ENCODE assay signal across 9 mouse cellular contexts in genomic region chr14:105542486-105543145, GRCm38 (mm10).
DNase-seq lines count a peak whose midpoint lies in the region; ATAC-seq and TF ChIP-seq lines count a peak whose summit lies in the region.
"Had no signal": no experiment of that assay in that cellular context is flagged by ENCODE, and none has a peak within 500 bp of the region (broad histone marks: within the 10 kb centered on the region; RNA-seq: fewer than 3 reads in every experiment).

No protein-coding gene starts in this region.

- intact Hi-C loops in heart, postnatal 36 days (cut with DNase I) = no loop called here

- TF ChIP-seq CTCF in brain, embryonic 14.5 days (IDR thresholded peaks at IDR 0.05; ENCODE audit: borderline replicate concordance, extremely low read depth, insufficient read depth, insufficient read length) = no peak

- no peaks in the 10 kb centered on the region for H3K9me3 ChIP-seq in heart, embryonic 14.5 days (ENCODE audit: control insufficient read depth, low read length)
- H3K9me3 ChIP-seq in embryonic facial prominence, embryonic 15.5 days (replicated peaks) = no peaks in the 10 kb centered on the region
- no peaks in the 10 kb centered on the region for H3K9me3 ChIP-seq in limb, embryonic 13.5 days

- 21% methylated on average over 15 of the region's 15 CpGs for WGBS in heart, embryonic 14.5 days
- WGBS in embryonic facial prominence, embryonic 15.5 days = 18% methylated on average over 15 of the region's 15 CpGs
- 26% methylated on average over 15 of the region's 15 CpGs for WGBS in limb, embryonic 13.5 days

- no peaks in the 10 kb centered on the region for H3K36me3 ChIP-seq in heart, embryonic 14.5 days (ENCODE audit: control insufficient read depth, insufficient read depth, low read length)
- H3K36me3 ChIP-seq in embryonic facial prominence, embryonic 15.5 days = no peaks in the 10 kb centered on the region
- no peaks in the 10 kb centered on the region for H3K36me3 ChIP-seq in limb, embryonic 13.5 days

- peaks cover 0 to 3% of the 10 kb centered on the region in 2 experiments; a peak in 1 of 4 replicates for H3K4me1 ChIP-seq in heart, embryonic 14.5 days (ENCODE audit: control insufficient read depth in 2 of 2, insufficient read depth in 2 of 2, low read length in 2 of 2)
- H3K4me1 ChIP-seq in embryonic facial prominence, embryonic 15.5 days = peaks cover 10% of the 10 kb centered on the region
- peaks cover 13% of the 10 kb centered on the region for H3K4me1 ChIP-seq in limb, embryonic 13.5 days

- H3K4me3 ChIP-seq in heart, embryonic 14.5 days (ENCODE audit: control insufficient read depth in 1 of 2, insufficient read depth in 1 of 2, low read depth in 1 of 2, low read length in 2 of 2) = peak overlapping the region in 1 of 2 experiments; percentile 29; a peak in 2 of 4 replicates
- peak overlapping the region; percentile 3 for H3K4me3 ChIP-seq in embryonic facial prominence, embryonic 15.5 days (replicated peaks)
- peak overlapping the region; percentile 10 for H3K4me3 ChIP-seq in limb, embryonic 13.5 days

- H3K4me2 ChIP-seq in heart, embryonic 14.5 days (ENCODE audit: low read length) = peak overlapping the region; percentile 35
- peak overlapping the region; percentile 42 for H3K4me2 ChIP-seq in embryonic facial prominence, embryonic 15.5 days (replicated peaks)
- peak overlapping the region; percentile 54 for H3K4me2 ChIP-seq in limb, embryonic 13.5 days (replicated peaks)

- 0 out of 2 replicates have a peak overlapping the region, but pooled peaks have one; percentile 2 for H3K9ac ChIP-seq in heart, embryonic 14.5 days (ENCODE audit: low read length)
- no peak overlapping the region for H3K9ac ChIP-seq in embryonic facial prominence, embryonic 15.5 days
- H3K9ac ChIP-seq in limb, embryonic 13.5 days = no peak overlapping the region

- no peak for TF ChIP-seq POLR2A in brain, embryonic 14.5 days (IDR thresholded peaks at IDR 0.05; ENCODE audit: borderline replicate concordance, extremely low read depth, insufficient read depth, insufficient read length, poor library complexity, severe bottlenecking)

- H3K27me3 ChIP-seq in heart, embryonic 14.5 days (ENCODE audit: control insufficient read depth, insufficient read depth, low read length) = no peaks in the 10 kb centered on the region
- no peaks in the 10 kb centered on the region for H3K27me3 ChIP-seq in embryonic facial prominence, embryonic 15.5 days
- 0 out of 2 replicates have a peak, but pooled peaks cover 3% of the 10 kb centered on the region for H3K27me3 ChIP-seq in limb, embryonic 13.5 days

- no peak for ATAC-seq in heart, embryonic 14.5 days (ENCODE audit: insufficient number of reproducible peaks, insufficient read depth, low FRiP score, low read depth)
- ATAC-seq in embryonic facial prominence, embryonic 15.5 days (ENCODE audit: insufficient number of reproducible peaks, low FRiP score, low TSS enrichment, low read depth) = no peak
- ATAC-seq in limb, embryonic 13.5 days (ENCODE audit: low FRiP score, low read depth) = no peak
- ATAC-seq in megakaryocyte-erythroid progenitor cell, adult 5-6 weeks (replicated peaks; ENCODE audit: low FRiP score, low TSS enrichment, poor library complexity, severe bottlenecking) = no peak

- DNase-seq in heart, postnatal 36 days = no peak
- peak; percentile 84 for DNase-seq in brain, embryonic 14.5 days (ENCODE audit: low read depth)
- DNase-seq in ovary, postnatal 10 days (ENCODE audit: low spot score) = no peak
- DNase-seq in left cerebral cortex, adult 9 months (ENCODE audit: low spot score in 2 of 2) = no peak
- DNase-seq: thymus, postnatal 14 days had no signal

- H3K27ac ChIP-seq in heart, embryonic 14.5 days (replicated peaks in 1 of 2; ENCODE audit: control insufficient read depth in 1 of 2, insufficient read depth in 1 of 2, low read depth in 2 of 2, low read length in 2 of 2) = no peak overlapping the region
- H3K27ac ChIP-seq in embryonic facial prominence, embryonic 15.5 days (replicated peaks) = no peak overlapping the region
- no peak overlapping the region for H3K27ac ChIP-seq in limb, embryonic 13.5 days
